Mouse (Mus musculus) neural tube, embryonic 15.5 days (tissue): ENCODE results near the gene Slamf1. TPM values are rescaled to one million over a fixed set of nuclear protein-coding genes. Genes with fewer than 3 reads are reported as not detected.

Experiments
- polyA plus RNA-seq: library from polyadenylated mRNA; unstranded; fragments of >200 nt; fragmentation: Nextera tagmentation; extraction: Ambion mirVana; gene quantifications from 2 replicates; pipeline ENCODE4 v1.2.1, GENCODE M21; 2015

Slamf1 gene
- polyA plus RNA-seq, 1 experiment from 2014 or later = 0.12 TPM

Other genes with a start within 250 kb of the Slamf1 start
- gene Itln1, start 231.8 kb upstream of the Slamf1 start, polyA plus RNA-seq = not detected in 2 replicates
- 0.09 and 1.9 TPM in 2 replicates for gene Cd244a, start 207.9 kb upstream of the Slamf1 start, polyA plus RNA-seq
- gene Ly9, start 159.7 kb upstream of the Slamf1 start, polyA plus RNA-seq = 0.13 and 1.3 TPM in 2 replicates
- gene Slamf7, start 114.1 kb upstream of the Slamf1 start, polyA plus RNA-seq = 0.08 and 0.68 TPM in 2 replicates
- 1.3 and 11.7 TPM in 2 replicates for gene Cd48, start 85.1 kb upstream of the Slamf1 start, polyA plus RNA-seq
- gene Cd84, start 72.6 kb downstream of the Slamf1 start, polyA plus RNA-seq = 1.4 and 3.6 TPM in 2 replicates
- not detected in 2 replicates for gene Gm10521, start 128.5 kb downstream of the Slamf1 start, polyA plus RNA-seq
- gene Slamf6, start 150.4 kb downstream of the Slamf1 start, polyA plus RNA-seq = 0.14 and 15.4 TPM in 2 replicates